Mouse (Mus musculus) kidney, adult 8-10 months (tissue): ENCODE data around the gene Vmn1r197.
"Not testable (repeated sequence)": the region's sequence is repeated elsewhere in the genome, so short reads cannot be mapped to it uniquely, and the experiment has no call there.

Experiments
- DNase-seq, 2 experiments: peaks; one replicate each; pipeline ENCODE4 v3.0.0; 2022

Vmn1r197 gene

GRCm38 (mm10) chr13:22324289-22324688, at the start of gene Vmn1r197:
Gene Vmn1r197, plus strand, starts transcription at chr13:22324589.
- no peak for DNase-seq

DNA sequence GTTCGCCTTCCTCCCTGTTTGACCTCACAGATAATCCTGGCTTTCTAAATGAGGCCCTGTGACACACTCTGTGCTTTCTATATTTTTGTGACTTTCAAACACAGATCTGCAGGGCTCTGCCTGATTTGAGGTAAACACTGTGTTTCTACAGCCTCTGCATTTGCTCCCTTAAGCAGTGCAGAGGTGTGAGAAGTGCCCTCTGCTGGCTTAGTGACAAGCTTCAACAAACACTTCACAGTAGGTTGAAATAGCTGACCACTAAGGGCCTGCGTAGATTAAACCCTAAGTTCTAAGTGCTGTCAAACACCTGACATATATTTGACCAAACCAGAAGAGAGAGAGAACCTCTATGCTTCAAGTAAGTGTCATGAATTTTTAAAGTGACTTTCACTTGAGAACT, 39.8 kb upstream of the Vmn1r197 start:
- no peak for DNase-seq

- no peak for DNase-seq
Observed at GRCm38 (mm10) chr13:22289620-22290019, 34.8 kb upstream of the Vmn1r197 start, which contains the start of gene Vmn1r196. Gene Vmn1r196, plus strand, starts transcription at chr13:22289920.

DNA sequence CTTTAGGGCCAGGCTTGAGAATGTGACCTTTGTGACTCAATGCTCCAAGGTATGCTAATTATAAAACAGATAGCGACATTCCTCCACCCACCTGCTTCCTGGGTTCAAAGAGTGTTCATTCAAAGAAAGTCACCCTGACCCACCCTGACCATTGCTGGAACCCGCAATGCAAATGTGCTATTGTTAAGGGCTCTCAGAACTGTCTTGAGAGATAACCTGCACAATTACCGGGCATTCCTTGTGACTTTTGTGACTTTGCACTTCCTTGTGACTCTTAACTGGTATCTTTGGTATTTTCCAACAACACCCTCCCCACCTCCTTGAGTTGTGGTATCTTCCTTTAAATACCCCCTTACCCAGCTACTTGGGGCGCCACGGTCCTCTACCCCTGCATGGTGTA, 16.3 kb upstream of the Vmn1r197 start:
- not testable (repeated sequence) for DNase-seq

DNA sequence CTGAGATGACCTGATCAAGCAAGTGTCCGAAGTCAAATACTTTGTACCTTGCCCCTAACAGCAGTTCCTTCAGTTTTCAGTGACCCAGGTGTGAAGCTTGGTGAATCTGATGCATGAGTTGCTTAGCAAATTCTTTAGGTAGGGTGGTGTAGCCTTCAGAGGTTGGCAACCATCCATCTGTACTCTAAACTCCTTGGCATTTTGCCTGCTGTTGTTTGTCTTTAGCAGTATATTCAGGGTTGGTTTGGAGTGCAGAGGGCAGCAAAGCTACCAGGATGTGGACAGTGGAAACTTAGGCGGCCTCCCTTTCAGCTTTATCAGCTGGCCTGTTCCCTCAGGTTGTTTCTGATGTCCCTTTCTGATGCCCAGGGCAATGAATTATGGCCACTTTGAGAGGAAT, 9.0 kb upstream of the Vmn1r197 start:
- peak in 1 of 2 experiments; percentile 37 for DNase-seq

GRCm38 (mm10) chr13:22317366-22317765, 7.0 kb upstream of the Vmn1r197 start:
- DNase-seq: no peak

DNA sequence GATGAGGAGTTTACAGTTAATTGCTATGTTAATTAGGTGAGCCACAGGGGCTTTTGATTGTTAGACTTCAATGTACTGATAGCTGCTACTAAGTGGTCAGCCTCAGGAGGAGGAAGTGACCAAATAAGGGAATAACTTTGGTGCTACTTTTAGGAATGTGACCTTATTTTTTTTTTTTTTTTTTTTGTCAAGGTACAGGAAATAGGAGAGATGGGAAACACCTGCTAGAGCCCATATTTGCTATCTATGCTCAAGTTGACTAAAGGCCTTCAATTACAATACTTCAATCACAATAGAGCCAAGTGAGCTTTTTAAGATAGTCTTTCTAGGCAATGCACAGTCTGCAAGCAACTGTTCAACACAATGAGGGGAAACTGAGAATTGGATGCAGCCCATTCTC, 4.3 kb upstream of the Vmn1r197 start:
- DNase-seq: no peak

DNA sequence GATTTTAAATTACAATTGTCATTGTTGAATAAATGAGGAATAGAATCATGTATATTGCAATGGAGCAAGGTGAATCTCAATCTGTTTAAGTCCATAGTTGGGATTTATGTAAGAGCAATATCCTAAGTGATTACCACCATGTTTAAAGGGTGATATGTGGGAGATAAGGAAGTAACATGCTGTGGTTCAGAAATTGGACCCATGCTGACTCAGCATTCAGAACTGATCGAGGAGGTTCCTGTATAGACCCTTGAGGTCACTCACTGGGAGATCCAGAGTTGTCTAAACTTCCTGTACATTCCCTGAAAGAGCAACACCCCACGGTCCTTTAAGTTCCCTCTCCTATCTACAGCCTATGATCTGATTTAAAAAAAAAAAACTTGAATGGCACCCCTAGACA, 8.9 kb downstream of the Vmn1r197 start:
- DNase-seq: no peak

GRCm38 (mm10) chr13:22335565-22335964, 11.2 kb downstream of the Vmn1r197 start:
- DNase-seq: no peak

- no peak for DNase-seq
Observed at GRCm38 (mm10) chr13:22350064-22350463, 25.7 kb downstream of the Vmn1r197 start, which contains the start of gene Vmn1r198. Gene Vmn1r198, plus strand, starts transcription at chr13:22350364.

- no peak for DNase-seq
Observed at GRCm38 (mm10) chr13:22350813-22351212, 26.4 kb downstream of the Vmn1r197 start.

DNA sequence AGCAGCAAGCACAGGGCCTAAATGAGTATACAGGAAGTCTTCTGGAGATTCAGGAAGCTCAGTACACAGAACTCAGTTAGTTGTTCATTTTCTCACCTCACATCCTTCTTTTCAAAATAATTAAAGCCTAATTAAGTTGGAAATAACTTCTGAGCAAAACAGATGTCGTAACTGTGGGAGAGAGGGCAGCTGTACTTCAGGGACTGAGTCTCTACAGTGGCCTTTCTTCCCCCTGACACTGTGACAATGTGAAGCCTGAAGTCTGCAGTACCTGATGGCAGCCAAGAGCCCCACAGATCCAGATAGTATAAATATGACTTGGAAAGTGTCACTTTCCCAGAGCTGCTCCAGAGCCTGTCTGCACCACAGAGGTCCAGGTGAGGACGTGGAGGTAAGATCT, 55.1 kb downstream of the Vmn1r197 start, which contains the start of gene Vmn1r199:
Gene Vmn1r199, plus strand, starts transcription at position 301 of the 400 bp plus-strand sequence.
- DNase-seq: no peak

- DNase-seq: not testable (repeated sequence)
Observed at GRCm38 (mm10) chr13:22381128-22381527, 56.7 kb downstream of the Vmn1r197 start.
